14 mouse cellular contexts compared by ENCODE assay signal in genomic region chr12:70422322-70423118, GRCm38 (mm10). TPM values are rescaled to one million over a fixed set of nuclear protein-coding genes. Genes with fewer than 3 reads are reported as not detected.
DNase-seq lines count a peak whose midpoint lies in the region; ATAC-seq lines count a peak whose summit lies in the region.
"Had no signal": no experiment of that assay in that cellular context is flagged by ENCODE, and none has a peak within 500 bp of the region (broad histone marks: within the 10 kb centered on the region; RNA-seq: fewer than 3 reads in every experiment).

No protein-coding gene starts in this region.

- H3K9ac ChIP-seq in midbrain, embryonic 11.5 days (ENCODE audit: low read length), result no peak overlapping the region
- no peak overlapping the region for H3K9ac ChIP-seq in midbrain, embryonic 15.5 days
- no peak overlapping the region for H3K9ac ChIP-seq in midbrain, embryonic 13.5 days (replicated peaks)
- H3K9ac ChIP-seq: intestine, embryonic 15.5 days; liver, embryonic 13.5 days had no signal

- H3K9me3 ChIP-seq in midbrain, embryonic 11.5 days (ENCODE audit: control insufficient read depth, low read length), result no peaks in the 10 kb centered on the region
- H3K9me3 ChIP-seq in midbrain, embryonic 15.5 days, result no peaks in the 10 kb centered on the region
- no peaks in the 10 kb centered on the region for H3K9me3 ChIP-seq in midbrain, embryonic 13.5 days
- H3K9me3 ChIP-seq: intestine, embryonic 15.5 days; liver, embryonic 13.5 days had no signal

- no peaks in the 10 kb centered on the region for H3K36me3 ChIP-seq in midbrain, embryonic 11.5 days (ENCODE audit: control insufficient read depth, insufficient read depth, low read length)
- no peaks in the 10 kb centered on the region for H3K36me3 ChIP-seq in midbrain, embryonic 15.5 days (replicated peaks)
- H3K36me3 ChIP-seq in midbrain, embryonic 13.5 days, result no peaks in the 10 kb centered on the region
- H3K36me3 ChIP-seq: intestine, embryonic 15.5 days; liver, embryonic 13.5 days had no signal

- no peak overlapping the region for H3K4me2 ChIP-seq in midbrain, embryonic 11.5 days
- H3K4me2 ChIP-seq in midbrain, embryonic 15.5 days, result no peak overlapping the region
- no peak overlapping the region for H3K4me2 ChIP-seq in midbrain, embryonic 13.5 days (replicated peaks)
- H3K4me2 ChIP-seq: intestine, embryonic 15.5 days; liver, embryonic 13.5 days had no signal

- peak; percentile 24 to 43 for DNase-seq in cerebellum, postnatal 10 days
- DNase-seq in cerebellum, adult 11-12 months, result no peak
- DNase-seq in midbrain, embryonic 11.5 days (ENCODE audit: low spot score, missing footprints), result peak; percentile 91
- DNase-seq in gastrocnemius, postnatal 4 days (ENCODE audit: low spot score in 2 of 2), result no peak
- DNase-seq: adrenal gland, postnatal 25 days; kidney, postnatal 14 days; liver, embryonic 13.5 days; thymus, adult 18-20 months had no signal

- H3K4me1 ChIP-seq in midbrain, embryonic 11.5 days (ENCODE audit: control insufficient read depth, insufficient read depth, low read length), result peaks cover 5% of the 10 kb centered on the region
- peaks cover 8% of the 10 kb centered on the region; the same call in 1 of the 2 replicates for H3K4me1 ChIP-seq in midbrain, embryonic 15.5 days
- H3K4me1 ChIP-seq in midbrain, embryonic 13.5 days (replicated peaks), result peaks cover 10% of the 10 kb centered on the region
- H3K4me1 ChIP-seq: intestine, embryonic 15.5 days had no signal

- 45% methylated on average over 9 of the region's 9 CpGs for WGBS in midbrain, embryonic 11.5 days
- WGBS in midbrain, embryonic 15.5 days, result 34% methylated on average over 9 of the region's 9 CpGs
- WGBS in midbrain, embryonic 13.5 days, result 32% methylated on average over 9 of the region's 9 CpGs

- H3K4me3 ChIP-seq in midbrain, embryonic 11.5 days (ENCODE audit: low read depth, low read length), result no peak overlapping the region
- H3K4me3 ChIP-seq in midbrain, embryonic 15.5 days, result no peak overlapping the region
- H3K4me3 ChIP-seq in midbrain, embryonic 13.5 days (replicated peaks), result no peak overlapping the region
- H3K4me3 ChIP-seq: intestine, embryonic 15.5 days; liver, embryonic 13.5 days had no signal

- no peaks in the 10 kb centered on the region for H3K27me3 ChIP-seq in midbrain, embryonic 11.5 days (ENCODE audit: control insufficient read depth, insufficient read depth, low read length)
- H3K27me3 ChIP-seq in midbrain, embryonic 15.5 days (replicated peaks), result no peaks in the 10 kb centered on the region
- H3K27me3 ChIP-seq in midbrain, embryonic 13.5 days, result no peaks in the 10 kb centered on the region
- H3K27me3 ChIP-seq: intestine, embryonic 15.5 days; liver, embryonic 13.5 days had no signal

- peak; percentile 94 for ATAC-seq in midbrain, embryonic 11.5 days (ENCODE audit: low FRiP score)
- ATAC-seq in midbrain, embryonic 15.5 days (replicated peaks), result no peak
- ATAC-seq in midbrain, embryonic 13.5 days, result peak; percentile 77
- ATAC-seq in activated CD4-positive, CD25-positive, alpha-beta regulatory T cell, adult 4 months, result no peak
- no peak for ATAC-seq in erythroblast, adult 5-6 weeks (replicated peaks; ENCODE audit: low FRiP score, poor library complexity, severe bottlenecking)
- ATAC-seq: intestine, embryonic 15.5 days had no signal

- peak overlapping the region; percentile 67 for H3K27ac ChIP-seq in midbrain, embryonic 11.5 days (ENCODE audit: low read depth, low read length)
- H3K27ac ChIP-seq in midbrain, embryonic 15.5 days, result no peak overlapping the region
- peak overlapping the region; percentile 37; the same call in 1 of the 2 replicates for H3K27ac ChIP-seq in midbrain, embryonic 13.5 days
- H3K27ac ChIP-seq: intestine, embryonic 15.5 days; liver, embryonic 13.5 days; macrophage had no signal

RNA-seq across cellular contexts. Expression of gene Tmx1, which starts 30.4 kb away (rescaled TPM):
- polyA plus RNA-seq in midbrain, embryonic 11.5 days (2014; fragmentation: Nextera tagmentation; extraction: Ambion mirVana), result 135 and 150 TPM in 2 replicates
- polyA plus RNA-seq in midbrain, embryonic 15.5 days (2015; fragmentation: Nextera tagmentation; extraction: Ambion mirVana), result 128 and 135 TPM in 2 replicates
- 139 and 152 TPM in 2 replicates for polyA plus RNA-seq in midbrain, embryonic 13.5 days (2015; fragmentation: Nextera tagmentation; extraction: Ambion mirVana)
- polyA plus RNA-seq in activated CD4-positive, CD25-positive, alpha-beta regulatory T cell, adult 4 months (2017; shearing (Covaris generic)), result 100 to 1,000 TPM; 105 to 107 TPM
- 10 to 100 TPM; 18.3 to 21.4 TPM for total RNA-seq in gastrocnemius, postnatal 4 days (2021)
- 64.4 and 67.6 TPM in 2 replicates for total RNA-seq in erythroblast, adult 5-6 weeks (2015; ENCODE audit: low replicate concordance)
- total RNA-seq in erythroblast, adult 5-6 weeks (2017; ENCODE audit: low replicate concordance), result 118 and 166 TPM in 2 replicates

Comparison
In these comparisons a context has a peak if more than half of its experiments do, and no peak if none do; other contexts are left out.
1. DNase-seq: peak in cerebellum, postnatal 10 days (2 of 2) and midbrain, embryonic 11.5 days (single experiment); none in cerebellum, adult 11-12 months (single experiment) and gastrocnemius, postnatal 4 days (0 of 2).
2. ATAC-seq: peak in midbrain, embryonic 11.5 days (single experiment) and midbrain, embryonic 13.5 days (single experiment); none in midbrain, embryonic 15.5 days (single experiment), activated CD4-positive, CD25-positive, alpha-beta regulatory T cell, adult 4 months (single experiment) and erythroblast, adult 5-6 weeks (single experiment).